Mouse (Mus musculus) small intestine, adult 2 months (tissue): Measurements from ENCODE around the gene Pold4.

Experiments
- CTCF ChIP-seq: fragments of 200-500 bp; IDR thresholded peaks from 2 replicates; pipeline ENCODE4 v1.5.1; 2012; ENCODE audit warnings: low read depth, mild to moderate bottlenecking, control low read depth, inconsistent platforms, low read length, moderate library complexity, mixed read lengths; ENCODE audit not compliant: insufficient replicate concordance, insufficient read length; ENCODE audit errors: extremely low read depth
- POLR2A ChIP-seq: fragments of 200-500 bp; IDR thresholded peaks from 2 replicates; pipeline ENCODE4 v1.6.1; 2012; ENCODE audit warnings: low read depth, mild to moderate bottlenecking, control low read depth, inconsistent platforms, low read length, moderate library complexity

- no peak for TF ChIP-seq CTCF
- TF ChIP-seq POLR2A: no peak
These were observed 952 bp downstream of the Pold4 start for GRCm38 (mm10) chr19:4232651-4233050.
